Comparison of ENCODE assay signal across 9 mouse cellular contexts in the genomic region with DNA sequence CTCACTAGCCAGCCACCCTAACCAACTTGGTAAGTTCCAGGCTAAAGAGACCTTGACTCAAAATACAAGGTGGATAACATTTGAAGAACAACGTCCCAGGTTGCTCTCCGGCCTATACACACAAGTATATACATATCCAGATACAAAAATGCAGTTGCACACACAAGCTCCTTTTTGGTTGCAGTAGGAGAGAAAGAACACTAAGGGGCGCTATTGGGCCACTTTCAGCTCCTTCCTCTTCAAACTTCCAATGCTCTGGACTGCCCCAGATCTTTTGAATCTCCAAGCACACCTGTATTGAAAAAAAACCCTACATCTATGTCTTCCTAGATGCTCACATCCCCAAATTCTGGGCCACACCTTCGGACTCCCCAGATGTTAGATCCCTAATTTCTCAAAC.
DNase-seq lines count a peak whose midpoint lies in the region; ATAC-seq and TF ChIP-seq lines count a peak whose summit lies in the region.
"Had no signal": no experiment of that assay in that cellular context is flagged by ENCODE, and none has a peak within 500 bp of the region (broad histone marks: within the 10 kb centered on the region; RNA-seq: fewer than 3 reads in every experiment).

No protein-coding gene starts in this region.

- no peak for ATAC-seq in liver, postnatal 0 days
- peak; percentile 47; the same call in 1 of the 2 replicates for ATAC-seq in forebrain, embryonic 11.5 days (replicated peaks; ENCODE audit: low FRiP score)
- no peak for ATAC-seq in midbrain, postnatal 0 days (ENCODE audit: low FRiP score)

- peak; percentile 63 for TF ChIP-seq CTCF in liver, postnatal 0 days (IDR thresholded peaks at IDR 0.05; ENCODE audit: low read depth)
- peak; percentile 92 for TF ChIP-seq CTCF in midbrain, postnatal 0 days (IDR thresholded peaks at IDR 0.05)

- 27% methylated on average over 4 of the region's 4 CpGs for WGBS in liver, postnatal 0 days (ENCODE audit: insufficient replicate concordance)
- 28% methylated on average over 4 of the region's 4 CpGs for WGBS in forebrain, embryonic 11.5 days
- WGBS in midbrain, postnatal 0 days = 29% methylated on average over 4 of the region's 4 CpGs

- H3K27me3 ChIP-seq in liver, postnatal 0 days (ENCODE audit: insufficient read depth, low read length) = no peaks in the 10 kb centered on the region
- no peaks in the 10 kb centered on the region for H3K27me3 ChIP-seq in forebrain, embryonic 11.5 days (ENCODE audit: control insufficient read depth, insufficient read depth, low read length)
- H3K27me3 ChIP-seq in midbrain, postnatal 0 days (ENCODE audit: insufficient read depth, low read length) = no peaks in the 10 kb centered on the region
- H3K27me3 ChIP-seq: megakaryocyte, embryonic 14.5 days had no signal

- no peak for TF ChIP-seq EP300 in liver, postnatal 0 days (IDR thresholded peaks at IDR 0.05; ENCODE audit: low read depth)

- H3K9me3 ChIP-seq in liver, postnatal 0 days (ENCODE audit: low read length) = no peaks in the 10 kb centered on the region
- H3K9me3 ChIP-seq in forebrain, embryonic 11.5 days (ENCODE audit: control insufficient read depth, low read length) = no peaks in the 10 kb centered on the region
- H3K9me3 ChIP-seq in midbrain, postnatal 0 days (ENCODE audit: low read length) = no peaks in the 10 kb centered on the region
- H3K9me3 ChIP-seq: megakaryocyte, embryonic 14.5 days had no signal

- no peaks in the 10 kb centered on the region for H3K36me3 ChIP-seq in liver, postnatal 0 days (replicated peaks; ENCODE audit: insufficient read depth, low read length)
- no peaks in the 10 kb centered on the region for H3K36me3 ChIP-seq in forebrain, embryonic 11.5 days (ENCODE audit: control insufficient read depth, insufficient read depth, low read length)
- H3K36me3 ChIP-seq in midbrain, postnatal 0 days (ENCODE audit: insufficient read depth, low read length) = no peaks in the 10 kb centered on the region

- H3K27ac ChIP-seq in liver, postnatal 0 days (ENCODE audit: low read depth) = no peak overlapping the region
- no peak overlapping the region for H3K27ac ChIP-seq in forebrain, embryonic 11.5 days (ENCODE audit: low read depth, low read length)
- no peak overlapping the region for H3K27ac ChIP-seq in midbrain, postnatal 0 days (ENCODE audit: low read depth, low read length)

- no peak overlapping the region for H3K9ac ChIP-seq in liver, postnatal 0 days (replicated peaks)
- no peak overlapping the region for H3K9ac ChIP-seq in forebrain, embryonic 11.5 days (ENCODE audit: low read length)
- H3K9ac ChIP-seq in midbrain, postnatal 0 days (replicated peaks; ENCODE audit: low read length, poor library complexity, severe bottlenecking) = no peak overlapping the region

- no peak overlapping the region for H3K4me2 ChIP-seq in liver, postnatal 0 days (ENCODE audit: low read depth, low read length)
- no peak overlapping the region for H3K4me2 ChIP-seq in forebrain, embryonic 11.5 days (ENCODE audit: low read depth, low read length, severe bottlenecking)
- no peak overlapping the region for H3K4me2 ChIP-seq in midbrain, postnatal 0 days (ENCODE audit: low read depth, low read length, poor library complexity, severe bottlenecking)

- H3K4me1 ChIP-seq in liver, postnatal 0 days (ENCODE audit: insufficient read depth) = no peaks in the 10 kb centered on the region; the same call in 1 of the 2 replicates
- H3K4me1 ChIP-seq in forebrain, embryonic 11.5 days (replicated peaks; ENCODE audit: control insufficient read depth, insufficient read depth, low read length) = peaks cover 4% of the 10 kb centered on the region; the same call in 1 of the 2 replicates
- no peaks in the 10 kb centered on the region for H3K4me1 ChIP-seq in midbrain, postnatal 0 days (ENCODE audit: insufficient read depth, low read length)
- H3K4me1 ChIP-seq: megakaryocyte, embryonic 14.5 days had no signal

- DNase-seq in liver, postnatal 0 days = peak; percentile 21
- DNase-seq in liver (no peak), MN1 (ENCODE audit: low spot score) (no peak)
- DNase-seq in c-Kit-positive CD71-positive TER-119-positive erythroid progenitor cells, embryonic 14.5 days (ENCODE audit: low spot score) = peak; percentile 10
- DNase-seq in forebrain, embryonic 11.5 days (ENCODE audit: low spot score) = peak; percentile 65
- peak; percentile 22 for DNase-seq in left cerebral cortex, adult 11 months (ENCODE audit: low spot score)
- peak; percentile 79 for DNase-seq in midbrain, postnatal 0 days (ENCODE audit: low spot score)

- no peak overlapping the region for H3K4me3 ChIP-seq in liver, postnatal 0 days (ENCODE audit: low read depth, low read length)
- no peak overlapping the region for H3K4me3 ChIP-seq in forebrain, embryonic 11.5 days (ENCODE audit: low read depth, low read length)
- H3K4me3 ChIP-seq in midbrain, postnatal 0 days (ENCODE audit: low read depth, low read length) = no peak overlapping the region
- H3K4me3 ChIP-seq: erythroblast, embryonic 14.5 days; megakaryocyte, embryonic 14.5 days had no signal

Comparison
In these comparisons a context has a peak if more than half of its experiments do, and no peak if none do; other contexts are left out.
1. DNase-seq: peak in liver, postnatal 0 days (single experiment), c-Kit-positive CD71-positive TER-119-positive erythroid progenitor cells, embryonic 14.5 days (single experiment), forebrain, embryonic 11.5 days (single experiment), left cerebral cortex, adult 11 months (single experiment) and midbrain, postnatal 0 days (single experiment); none in liver (single experiment) and MN1 (single experiment).